Comparison of ENCODE assay signal across 18 mouse cellular contexts in genomic region chr15:52166144-52166543, GRCm38 (mm10).
DNase-seq lines count a peak whose midpoint lies in the region; ATAC-seq and TF ChIP-seq lines count a peak whose summit lies in the region.
"Had no signal": no experiment of that assay in that cellular context is flagged by ENCODE, and none has a peak within 500 bp of the region (broad histone marks: within the 10 kb centered on the region; RNA-seq: fewer than 3 reads in every experiment).

No protein-coding gene starts in this region.

- WGBS in liver, embryonic 13.5 days (ENCODE audit: insufficient replicate concordance): 35% methylated on average over 4 of the region's 4 CpGs
- WGBS in liver, postnatal 0 days (ENCODE audit: insufficient replicate concordance): 58% methylated on average over 4 of the region's 4 CpGs
- 92% methylated on average over 4 of the region's 4 CpGs for WGBS in forebrain, embryonic 15.5 days

- no peak overlapping the region for H3K4me3 ChIP-seq in liver, embryonic 13.5 days (replicated peaks)
- no peak overlapping the region for H3K4me3 ChIP-seq in liver, postnatal 0 days (ENCODE audit: low read depth, low read length)
- H3K4me3 ChIP-seq in forebrain, embryonic 15.5 days: no peak overlapping the region
- H3K4me3 ChIP-seq: embryonic facial prominence, embryonic 15.5 days; forebrain, embryonic 13.5 days; heart, embryonic 13.5 days; hindbrain, embryonic 12.5 days had no signal

- no peak for TF ChIP-seq EP300 in liver, postnatal 0 days (IDR thresholded peaks at IDR 0.05; ENCODE audit: low read depth)

- no peak for TF ChIP-seq CTCF in liver, postnatal 0 days (IDR thresholded peaks at IDR 0.05; ENCODE audit: low read depth)

- H3K4me1 ChIP-seq in liver, embryonic 13.5 days (replicated peaks): peaks cover 36% of the 10 kb centered on the region
- H3K4me1 ChIP-seq in liver, postnatal 0 days (ENCODE audit: insufficient read depth): peaks cover 15% of the 10 kb centered on the region
- H3K4me1 ChIP-seq in forebrain, embryonic 15.5 days: peaks cover 13% of the 10 kb centered on the region

- no peaks in the 10 kb centered on the region for H3K9me3 ChIP-seq in liver, embryonic 13.5 days (replicated peaks)
- no peaks in the 10 kb centered on the region for H3K9me3 ChIP-seq in liver, postnatal 0 days (ENCODE audit: low read length)
- H3K9me3 ChIP-seq in forebrain, embryonic 15.5 days: no peaks in the 10 kb centered on the region
- H3K9me3 ChIP-seq: embryonic facial prominence, embryonic 15.5 days; forebrain, embryonic 13.5 days; heart, embryonic 13.5 days; hindbrain, embryonic 12.5 days had no signal

- peak overlapping the region; percentile 85 for H3K27ac ChIP-seq in liver, embryonic 13.5 days
- peak overlapping the region; percentile 44; the same call in 1 of the 2 replicates for H3K27ac ChIP-seq in liver, postnatal 0 days (ENCODE audit: low read depth)
- H3K27ac ChIP-seq in forebrain, embryonic 15.5 days (replicated peaks): no peak overlapping the region
- H3K27ac ChIP-seq: embryonic facial prominence, embryonic 15.5 days; forebrain, embryonic 13.5 days; heart, embryonic 13.5 days; hindbrain, embryonic 12.5 days had no signal

- peak; percentile 65 for ATAC-seq in erythroblast, adult 5-6 weeks (replicated peaks; ENCODE audit: low FRiP score, poor library complexity, severe bottlenecking)
- ATAC-seq in liver, embryonic 13.5 days (ENCODE audit: low read depth): peak; percentile 61
- ATAC-seq in liver, postnatal 0 days: peak; percentile 48
- ATAC-seq in activated CD4-positive, CD25-positive, alpha-beta regulatory T cell, adult 4 months: no peak
- no peak for ATAC-seq in forebrain, embryonic 15.5 days (replicated peaks)
- ATAC-seq: forebrain, embryonic 13.5 days; inflammation-experienced regulatory T-cells, adult 6 months had no signal

- peak overlapping the region; percentile 45 for H3K4me2 ChIP-seq in liver, embryonic 13.5 days
- peak overlapping the region; percentile 40 for H3K4me2 ChIP-seq in liver, postnatal 0 days (ENCODE audit: low read depth, low read length)
- no peak overlapping the region for H3K4me2 ChIP-seq in forebrain, embryonic 15.5 days (replicated peaks)
- H3K4me2 ChIP-seq: embryonic facial prominence, embryonic 15.5 days; forebrain, embryonic 13.5 days; heart, embryonic 13.5 days; hindbrain, embryonic 12.5 days had no signal

- H3K27me3 ChIP-seq in liver, embryonic 13.5 days: no peaks in the 10 kb centered on the region
- H3K27me3 ChIP-seq in liver, postnatal 0 days (ENCODE audit: insufficient read depth, low read length): no peaks in the 10 kb centered on the region
- H3K27me3 ChIP-seq in forebrain, embryonic 15.5 days: no peaks in the 10 kb centered on the region
- H3K27me3 ChIP-seq: embryonic facial prominence, embryonic 15.5 days; forebrain, embryonic 13.5 days; heart, embryonic 13.5 days; hindbrain, embryonic 12.5 days had no signal

- no peaks in the 10 kb centered on the region for H3K36me3 ChIP-seq in liver, embryonic 13.5 days
- no peaks in the 10 kb centered on the region for H3K36me3 ChIP-seq in liver, postnatal 0 days (replicated peaks; ENCODE audit: insufficient read depth, low read length)
- no peaks in the 10 kb centered on the region for H3K36me3 ChIP-seq in forebrain, embryonic 15.5 days
- H3K36me3 ChIP-seq: embryonic facial prominence, embryonic 15.5 days; heart, embryonic 13.5 days; hindbrain, embryonic 12.5 days had no signal

- DNase-seq in c-Kit-negative CD71-positive TER-119-positive erythroid progenitor cells, embryonic 14.5 days (ENCODE audit: low read depth, low spot score): peak; percentile 17
- DNase-seq in liver, embryonic 13.5 days: peak; percentile 6
- no peak for DNase-seq in liver, postnatal 0 days
- DNase-seq in right cerebral cortex, postnatal 4 days: no peak
- no peak for DNase-seq in cerebellum, adult 9-10 months
- DNase-seq: adrenal gland, postnatal 10 days; cerebellum, adult 8-10 months; gastrocnemius, postnatal 36 days; heart, adult 11 months; heart, postnatal 36 days had no signal

- no peak overlapping the region for H3K9ac ChIP-seq in liver, embryonic 13.5 days
- no peak overlapping the region for H3K9ac ChIP-seq in liver, postnatal 0 days (replicated peaks)
- H3K9ac ChIP-seq in forebrain, embryonic 15.5 days (replicated peaks): no peak overlapping the region
- H3K9ac ChIP-seq: embryonic facial prominence, embryonic 15.5 days; forebrain, embryonic 13.5 days; heart, embryonic 13.5 days; hindbrain, embryonic 12.5 days had no signal

Comparison
In these comparisons a context has a peak if more than half of its experiments do, and no peak if none do; other contexts are left out.
1. DNase-seq: peak in c-Kit-negative CD71-positive TER-119-positive erythroid progenitor cells, embryonic 14.5 days (single experiment) and liver, embryonic 13.5 days (single experiment); none in liver, postnatal 0 days (single experiment), right cerebral cortex, postnatal 4 days (single experiment) and cerebellum, adult 9-10 months (single experiment).
2. ATAC-seq: peak in erythroblast, adult 5-6 weeks (single experiment), liver, embryonic 13.5 days (single experiment) and liver, postnatal 0 days (single experiment); none in activated CD4-positive, CD25-positive, alpha-beta regulatory T cell, adult 4 months (single experiment) and forebrain, embryonic 15.5 days (single experiment).